Mouse (Mus musculus): Measurements from ENCODE around the gene Card10.

Gene Card10

DNA sequence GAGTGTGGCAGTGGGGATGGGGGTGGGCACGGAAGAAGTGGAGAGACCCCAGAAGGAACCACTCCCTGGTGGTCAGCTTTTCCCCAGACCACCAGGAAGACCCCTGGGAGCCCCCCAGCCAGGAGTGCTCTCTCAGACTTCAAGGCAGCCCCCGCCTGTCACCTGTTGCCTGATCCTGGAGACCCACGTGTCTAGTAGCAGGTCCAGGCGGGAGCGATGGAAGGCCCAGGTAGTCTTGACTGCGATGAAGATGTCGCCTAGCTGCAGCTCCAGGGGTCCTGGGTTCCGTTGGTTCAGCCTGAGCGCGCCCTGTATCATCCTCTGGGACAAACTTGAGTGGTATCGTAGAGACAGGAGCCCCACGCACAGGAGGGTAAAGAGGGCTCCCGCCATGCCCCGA lies 30.0 kb downstream of the Card10 start:
- DNase-seq (ENCODE audit: low spot score): no peak

DNA sequence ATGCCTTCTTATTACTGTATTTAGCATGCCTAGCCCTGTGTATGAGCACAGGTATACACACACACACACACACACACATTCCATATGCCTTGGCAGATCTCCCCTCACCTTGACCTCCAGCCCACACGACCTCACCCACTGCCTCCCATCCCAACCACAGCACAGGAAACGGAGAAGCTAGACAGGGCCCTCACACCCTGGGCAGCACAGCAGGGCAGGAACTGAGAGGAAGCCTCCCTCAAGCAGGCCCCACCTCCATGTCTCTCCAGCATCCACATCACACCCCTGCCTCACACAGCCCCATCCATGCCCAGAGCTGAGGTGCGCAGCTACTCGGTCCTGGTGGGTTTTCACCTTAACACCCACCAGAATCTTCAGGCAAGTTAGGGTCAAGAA lies 30.5 kb downstream of the Card10 start:
- DNase-seq (ENCODE audit: low spot score): no peak

DNA sequence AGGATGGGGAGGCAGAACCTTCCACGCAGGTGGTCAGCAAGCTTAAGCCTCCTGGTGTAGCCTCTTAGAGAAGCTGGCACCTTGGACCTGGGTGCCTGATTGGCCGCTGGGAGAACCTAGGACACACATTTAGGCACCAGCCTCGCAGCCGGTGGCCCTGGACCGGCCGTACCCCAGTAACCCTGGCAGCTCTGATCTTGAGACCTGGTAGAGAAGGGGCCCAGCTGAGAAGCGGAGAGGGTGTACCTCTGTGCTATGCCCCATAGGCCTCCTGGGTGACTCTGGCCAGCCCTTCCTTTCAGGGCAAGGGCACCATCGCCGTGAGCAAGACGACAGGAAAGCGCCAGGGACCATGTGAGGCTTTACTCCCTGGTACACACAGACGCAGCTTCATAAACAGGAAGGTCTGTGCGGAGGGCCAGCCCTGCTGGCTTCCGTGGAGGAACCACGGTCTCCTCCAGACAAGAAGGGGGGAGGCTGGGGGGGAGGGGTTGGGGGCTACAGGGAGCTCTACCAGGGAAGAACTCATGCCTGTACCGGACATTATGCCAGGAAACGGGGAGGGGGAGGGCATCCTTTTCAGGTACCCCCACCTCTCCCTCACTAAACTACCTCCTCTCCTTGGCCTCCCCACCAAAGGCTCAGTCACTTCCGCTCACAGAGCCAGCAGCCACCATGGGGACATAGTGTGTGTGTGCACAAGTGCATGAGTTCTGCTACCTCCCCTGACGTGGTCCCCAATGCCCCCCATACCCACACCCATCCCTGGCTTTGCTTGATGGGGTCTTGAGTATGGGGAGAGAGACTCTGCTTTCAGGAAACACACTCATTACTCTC lies 31.1 kb downstream of the Card10 start:
- DNase-seq (ENCODE audit: low spot score): peak; percentile 33

DNA sequence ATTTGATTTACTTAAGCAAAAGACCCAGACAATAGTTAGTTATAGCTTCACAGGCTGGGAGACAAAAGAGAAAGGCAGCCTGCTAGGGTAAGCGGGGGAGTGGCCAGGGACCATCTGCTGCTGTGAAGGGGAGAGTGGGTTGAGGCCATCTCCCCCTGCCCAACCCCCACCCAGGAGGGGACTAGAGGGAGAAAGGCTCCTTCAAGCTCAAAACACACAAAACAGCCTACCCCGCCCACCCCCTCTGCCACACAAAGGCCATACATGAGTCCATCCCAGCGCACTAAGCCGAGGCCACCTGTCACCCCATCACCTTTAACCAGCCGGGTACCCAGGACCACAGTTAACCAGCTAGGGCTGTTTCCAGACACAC lies 31.9 kb downstream of the Card10 start:
- DNase-seq (ENCODE audit: low spot score): peak; percentile 86

DNA sequence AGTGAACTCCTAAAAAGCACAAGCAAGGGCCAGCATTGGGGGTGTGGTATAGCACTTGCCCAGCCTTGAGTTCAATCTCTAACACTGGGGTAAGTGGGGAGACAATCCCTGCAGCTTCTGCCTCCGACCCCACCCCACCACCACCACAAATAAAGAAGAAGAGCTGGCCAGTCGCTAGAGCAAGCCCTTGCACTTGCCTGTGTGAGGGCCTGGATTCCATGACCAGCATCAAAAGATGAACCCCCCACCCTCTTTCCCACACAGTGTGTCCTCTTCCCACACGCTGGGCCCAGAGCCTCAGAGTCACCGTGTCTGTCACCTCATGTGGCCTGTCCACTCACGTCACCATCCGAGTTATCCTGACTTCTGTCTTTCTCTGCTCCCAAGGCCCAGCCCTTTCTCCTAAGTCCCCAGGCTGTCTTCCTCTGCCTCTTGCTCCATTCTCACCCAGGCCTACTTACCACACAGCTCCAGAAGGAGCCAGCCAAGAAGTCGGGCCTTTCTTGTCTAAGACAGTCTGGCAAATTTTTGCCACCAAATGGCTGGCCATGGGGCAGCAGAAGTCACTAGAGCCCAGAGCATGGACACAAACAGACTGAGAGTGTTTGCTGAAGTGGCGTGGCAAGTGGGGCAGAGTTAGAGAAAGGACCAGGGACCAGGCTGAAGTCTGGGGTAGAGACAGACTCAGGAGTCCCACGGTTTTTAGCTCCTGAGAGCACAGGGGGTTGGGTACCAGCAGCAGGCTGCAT lies 32.4 kb downstream of the Card10 start:
- peak; percentile 21 for DNase-seq (ENCODE audit: low spot score)

DNA sequence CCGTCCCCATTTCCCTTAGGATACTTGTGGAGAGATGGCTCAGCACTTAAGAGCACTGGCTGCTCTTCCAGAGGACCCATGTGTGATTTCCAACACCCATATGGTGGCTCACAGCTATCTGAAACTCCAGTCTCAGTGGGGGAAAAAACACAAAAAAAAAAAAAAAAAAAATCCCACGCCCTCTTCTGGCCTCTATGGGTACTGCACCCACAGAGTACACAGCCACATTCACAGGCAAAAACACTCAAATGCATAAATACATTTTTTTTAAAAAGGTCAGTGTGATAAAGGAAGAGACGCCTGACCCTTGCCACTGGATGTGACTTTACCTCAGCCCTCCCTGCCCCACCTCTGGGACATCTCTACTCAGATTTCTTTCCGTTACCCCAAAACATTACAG lies 33.8 kb downstream of the Card10 start:
- no peak for DNase-seq (ENCODE audit: low spot score)

DNA sequence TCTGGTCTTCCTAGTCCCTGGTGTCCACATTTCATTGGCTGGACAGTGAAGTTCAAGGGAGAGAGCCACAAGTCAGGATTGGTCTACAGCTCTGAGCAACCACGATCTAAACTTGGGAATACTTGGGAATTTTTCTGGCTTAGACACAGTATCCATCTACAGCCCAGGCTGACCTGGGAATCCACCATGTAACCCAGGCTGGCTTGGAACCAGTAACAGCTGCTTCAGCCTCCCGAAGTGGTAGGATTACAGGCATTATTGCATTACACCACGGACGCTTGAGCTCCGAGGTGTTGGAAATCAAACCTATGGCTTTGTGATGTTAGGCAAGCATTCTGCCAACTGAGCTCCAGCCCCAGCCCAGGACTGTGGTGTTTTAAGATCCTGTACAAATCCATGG lies 39.1 kb downstream of the Card10 start:
- no peak for DNase-seq (ENCODE audit: low spot score)

DNA sequence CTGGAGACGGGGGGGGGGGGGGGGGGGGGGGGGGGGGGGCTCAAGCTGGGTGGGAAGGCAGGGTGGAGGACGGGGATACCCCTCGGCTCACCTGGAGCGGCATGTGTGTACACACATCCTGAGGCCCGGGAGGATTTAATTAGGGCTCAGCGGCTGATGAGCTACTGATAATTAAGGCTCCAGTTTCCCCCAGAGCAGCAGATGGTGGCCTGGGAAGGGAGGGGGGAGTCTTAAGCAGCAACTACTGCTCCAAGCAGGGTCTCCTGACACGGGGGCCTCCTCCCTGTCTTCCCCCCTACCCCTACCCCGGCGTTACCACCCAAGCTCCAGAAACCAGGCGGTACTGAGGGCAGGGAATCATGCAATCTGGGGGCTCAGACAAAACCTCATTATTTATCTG lies 39.6 kb downstream of the Card10 start:
- no peak for DNase-seq (ENCODE audit: low spot score)

DNA sequence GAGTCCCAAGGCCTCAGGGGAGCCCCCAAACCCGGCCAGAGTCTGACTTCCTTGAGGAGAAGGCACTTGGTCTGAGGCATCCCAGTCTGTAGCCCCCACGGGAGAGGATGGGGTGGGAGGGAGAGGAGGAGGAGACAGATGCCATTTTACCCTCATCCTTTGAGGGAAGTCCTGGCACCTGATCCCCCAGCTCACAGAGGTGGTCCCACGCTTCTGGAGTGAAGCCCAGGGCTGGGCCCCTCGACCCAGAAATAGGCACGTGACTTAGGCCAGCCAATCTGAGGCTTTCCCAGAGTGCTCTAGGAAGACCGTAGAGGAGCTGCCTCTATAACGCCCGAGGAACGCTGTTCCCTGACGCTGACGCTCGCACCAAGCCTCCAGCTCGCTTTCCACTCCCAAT lies 41.7 kb downstream of the Card10 start:
- no peak for DNase-seq (ENCODE audit: low spot score)

DNA sequence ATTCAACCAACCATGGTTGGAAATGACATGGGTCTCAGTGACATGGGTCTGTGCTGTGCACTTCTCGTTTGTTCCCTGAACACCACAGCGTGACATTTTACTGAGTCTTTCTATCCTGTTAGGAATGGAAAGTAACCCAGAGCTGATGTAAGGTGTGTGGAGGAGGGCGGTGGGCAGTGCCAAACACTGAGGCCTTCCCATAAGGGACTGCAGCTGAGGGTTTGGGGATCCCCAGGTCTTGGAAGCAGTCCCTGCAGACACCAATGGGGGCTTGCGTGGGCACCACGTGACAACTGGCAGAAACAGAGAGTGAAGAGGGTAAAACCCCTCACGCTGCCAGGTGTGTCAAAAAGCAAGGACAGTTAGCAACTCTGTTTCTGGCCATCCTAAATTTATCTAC lies 44.7 kb downstream of the Card10 start:
- no peak for DNase-seq (ENCODE audit: low spot score)

DNA sequence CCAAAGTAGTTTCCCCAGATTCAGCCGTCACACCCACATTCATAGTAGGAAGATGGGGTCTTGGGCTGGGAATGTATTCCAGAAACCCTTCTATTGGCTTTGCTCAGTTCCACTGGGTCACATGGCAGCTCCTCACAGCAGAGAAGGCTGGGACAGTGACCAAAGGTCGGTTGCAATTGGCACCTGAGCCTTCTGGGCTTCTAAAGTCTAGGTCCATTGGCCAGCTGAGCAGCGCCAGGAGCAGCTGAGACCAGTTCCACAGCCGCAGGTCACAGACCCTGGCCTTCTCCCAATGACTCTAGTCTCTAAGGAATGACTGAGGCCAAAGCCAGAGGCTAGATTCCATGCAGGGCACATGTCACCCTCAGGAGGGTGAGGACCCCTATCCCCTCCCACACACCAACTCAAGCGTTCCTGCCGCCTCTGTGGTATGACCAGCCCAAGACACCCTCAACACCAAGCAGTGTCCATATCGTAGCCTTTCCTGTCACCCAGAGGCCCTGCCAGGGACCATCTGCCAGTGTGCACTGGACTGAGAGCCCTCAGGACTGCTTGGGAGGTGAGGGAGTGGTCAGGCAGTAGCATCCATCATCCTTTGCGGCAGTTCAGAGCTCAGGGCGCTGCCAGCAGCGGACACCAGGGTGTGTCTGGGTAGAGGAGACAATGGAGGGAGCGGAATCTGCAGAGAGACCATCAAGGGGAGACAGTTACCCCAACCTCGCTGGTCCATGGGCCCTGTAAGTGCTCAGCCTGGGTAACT lies 46.7 kb downstream of the Card10 start:
- no peak for DNase-seq (ENCODE audit: low spot score)

DNA sequence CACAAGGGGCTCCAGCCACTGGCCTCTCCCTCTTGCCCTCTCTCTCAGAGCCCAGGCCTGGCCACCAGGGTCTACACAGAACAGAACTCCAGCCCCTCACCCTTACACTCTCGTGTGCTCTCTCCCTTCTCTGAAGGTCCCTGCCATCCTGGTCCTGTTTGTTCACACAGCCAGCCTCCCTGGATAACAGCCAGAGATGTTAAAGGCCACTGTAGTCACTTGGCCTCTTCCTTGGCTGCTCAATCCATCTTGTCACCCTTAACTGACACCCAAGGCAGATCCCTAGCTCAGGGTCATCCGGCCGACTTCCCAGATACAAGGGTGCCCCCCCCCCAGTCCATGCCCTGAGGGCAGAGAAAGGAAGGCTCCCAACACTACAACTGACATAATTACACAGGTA lies 47.6 kb downstream of the Card10 start:
- no peak for DNase-seq (ENCODE audit: low spot score)

DNA sequence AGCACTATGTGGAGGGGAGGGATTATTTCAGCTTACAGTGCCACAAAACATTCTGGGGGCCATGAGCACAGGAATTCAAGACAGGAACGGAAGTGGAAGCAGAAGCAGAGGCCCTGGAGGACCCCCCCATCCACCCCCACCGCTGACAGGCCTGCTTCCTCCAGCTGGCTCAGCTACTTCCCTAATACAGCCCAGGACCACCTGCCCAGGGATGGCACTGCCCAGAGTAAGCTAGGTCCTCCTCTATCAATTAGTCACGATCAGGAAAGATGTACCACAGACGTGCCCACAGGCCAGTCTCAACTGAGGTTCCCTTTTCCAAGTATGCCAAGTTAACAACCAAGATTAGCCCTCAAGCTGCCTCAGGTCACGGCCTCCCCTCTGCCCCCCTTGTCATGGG lies 48.7 kb downstream of the Card10 start:
- DNase-seq (ENCODE audit: low spot score): no peak

DNA sequence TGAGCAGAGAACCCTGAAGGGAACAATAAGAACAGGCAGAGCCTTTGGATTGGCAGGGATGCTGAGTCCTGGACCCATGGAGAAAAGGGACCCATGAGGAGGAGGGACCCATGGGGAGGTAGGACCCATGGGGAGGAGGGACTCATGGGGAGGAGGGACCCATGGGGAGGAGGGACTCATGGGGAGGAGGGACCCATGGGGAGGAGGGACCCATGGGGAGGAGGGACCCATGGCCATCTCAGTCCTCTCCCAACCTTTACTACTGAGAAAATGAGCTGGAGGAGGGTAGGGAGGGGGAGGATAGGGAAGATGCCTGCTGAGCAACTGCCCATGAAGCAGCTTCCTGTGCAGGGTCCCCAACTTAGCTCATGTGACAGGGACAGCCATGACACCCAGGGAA lies 49.9 kb downstream of the Card10 start:
- DNase-seq (ENCODE audit: low spot score): no peak

DNA sequence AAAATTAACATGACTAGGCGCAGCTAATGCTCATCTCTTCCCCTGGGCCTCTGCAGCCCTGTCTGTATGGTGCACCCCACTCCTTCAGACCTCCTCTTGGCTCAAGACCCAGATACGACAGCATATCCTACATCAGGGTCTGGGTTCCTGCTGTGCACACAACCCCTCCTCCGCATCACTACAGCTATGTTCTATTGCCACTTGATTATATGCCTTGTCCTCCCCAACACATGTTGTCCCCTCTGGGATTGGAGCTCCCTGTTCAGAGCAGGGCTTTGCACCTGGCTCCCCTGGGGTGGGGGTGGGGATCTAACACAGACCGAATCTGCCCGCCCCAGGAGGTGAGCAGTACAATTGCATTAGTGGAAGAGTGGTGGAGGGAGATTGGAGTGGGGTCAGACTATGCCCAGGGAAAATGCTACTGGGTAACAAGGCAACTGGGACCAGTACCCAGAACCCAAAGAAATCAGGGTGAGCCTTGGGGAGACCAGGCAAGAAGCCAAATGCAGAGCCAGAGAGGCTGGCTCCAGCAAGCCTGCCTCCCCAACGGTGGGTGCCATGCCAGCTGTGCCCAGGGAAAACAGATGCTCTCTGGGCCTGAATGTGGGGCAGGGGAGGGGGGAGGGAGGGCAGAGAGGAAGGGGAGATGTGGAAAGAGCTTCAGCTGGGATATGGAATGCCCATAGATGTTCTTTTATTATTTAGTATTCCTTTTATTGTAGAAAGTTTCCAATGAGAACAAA lies 52.1 kb downstream of the Card10 start:
- no peak for DNase-seq (ENCODE audit: low spot score)

DNA sequence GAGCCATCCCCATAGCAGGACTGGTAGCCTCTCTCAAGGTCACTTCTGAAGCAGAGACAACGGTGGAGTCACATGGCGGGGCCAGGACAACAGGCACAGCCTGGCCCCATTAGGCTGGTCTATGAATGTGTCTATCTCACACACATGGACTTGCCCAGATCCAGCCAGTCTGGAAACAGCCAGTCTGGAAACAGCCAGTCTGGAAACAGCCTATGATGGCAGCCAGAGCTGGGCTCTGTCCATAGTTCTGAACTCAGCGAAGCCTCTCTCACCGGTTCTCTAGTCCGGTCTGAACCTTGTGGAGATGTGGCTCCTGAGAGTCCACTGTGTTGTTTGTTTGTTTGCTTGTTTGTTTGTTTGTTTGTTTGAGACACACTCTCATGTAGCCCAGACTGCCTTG lies 53.0 kb downstream of the Card10 start:
- peak; percentile 66 for DNase-seq (ENCODE audit: low spot score)

DNA sequence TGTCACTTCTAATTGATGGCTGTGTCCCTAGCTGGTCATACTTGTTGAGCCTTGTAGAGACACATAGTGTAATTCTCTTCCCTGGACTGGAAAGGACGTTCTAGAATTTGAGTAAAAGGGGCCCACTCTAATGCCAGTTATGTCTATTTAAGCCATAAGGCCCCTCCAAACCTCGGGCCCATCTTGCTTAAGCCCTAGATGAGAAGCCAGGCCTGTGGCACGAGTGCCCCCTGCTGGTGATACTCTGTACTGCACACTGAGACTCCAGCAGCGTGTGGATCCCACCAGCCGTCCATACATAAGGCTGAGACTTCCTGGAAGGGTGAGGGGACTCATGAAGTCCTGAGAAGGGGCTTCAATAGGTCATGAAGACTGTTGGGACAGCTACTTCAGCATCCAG lies 58.6 kb downstream of the Card10 start:
- DNase-seq (ENCODE audit: low spot score): peak; percentile 91

DNA sequence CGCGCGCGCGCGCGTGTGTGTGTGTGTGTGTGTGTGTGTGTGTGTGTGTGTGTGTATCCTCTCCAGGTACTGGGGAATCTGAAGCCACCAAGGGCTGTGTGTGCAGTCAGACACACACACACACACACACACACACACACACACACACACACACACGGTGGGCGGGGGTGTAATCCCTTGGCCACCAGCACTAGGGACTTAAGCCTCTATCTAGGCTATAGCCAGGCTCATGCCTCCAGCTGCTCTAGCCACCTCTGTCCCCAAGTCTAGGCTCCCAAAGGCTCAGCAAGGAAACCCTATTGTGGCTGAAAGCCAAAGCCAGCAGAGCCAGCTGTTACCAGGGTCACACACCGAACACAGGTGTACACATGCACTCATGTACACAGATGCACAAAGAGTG lies 60.0 kb downstream of the Card10 start:
- DNase-seq (ENCODE audit: low spot score): no peak

DNA sequence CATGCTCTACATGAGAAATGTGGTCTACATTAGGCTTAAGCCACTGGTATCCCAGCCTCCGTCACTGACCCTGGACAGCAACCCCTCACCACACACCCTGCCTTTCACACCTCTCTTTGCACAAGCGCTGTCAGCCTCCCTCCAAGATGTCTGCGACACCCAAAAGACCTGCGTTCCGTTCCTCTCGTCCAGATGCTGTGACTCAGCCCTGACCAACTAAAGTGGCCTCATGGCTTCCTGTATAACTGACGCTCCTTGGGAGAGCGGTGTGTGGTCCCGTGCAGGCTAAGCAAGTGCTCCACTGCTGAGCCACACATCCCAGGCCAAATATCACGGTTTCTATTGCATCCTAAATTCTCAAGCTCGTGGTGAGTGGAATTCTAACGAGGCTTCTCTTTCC lies 62.2 kb downstream of the Card10 start:
- no peak for DNase-seq (ENCODE audit: low spot score)

DNA sequence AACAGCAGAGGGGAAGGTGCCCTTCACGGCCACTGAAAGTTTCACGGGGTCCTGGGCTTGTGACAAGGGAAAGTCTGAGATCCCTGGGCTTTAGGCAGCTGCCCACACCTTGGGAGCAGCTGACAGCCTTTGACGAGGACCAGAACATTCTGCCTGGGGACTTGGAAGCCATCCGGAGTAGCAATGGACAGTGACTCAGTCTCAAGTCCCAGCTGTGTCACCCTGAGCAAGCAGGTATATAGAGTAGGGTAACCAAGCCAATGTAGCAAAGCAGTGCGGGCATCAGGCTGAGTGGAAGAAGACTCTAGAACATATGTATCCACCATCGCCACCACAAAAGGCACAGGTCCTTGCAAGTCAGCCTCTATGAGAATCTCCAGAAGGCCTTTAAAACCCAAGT lies 65.7 kb downstream of the Card10 start:
- no peak for DNase-seq (ENCODE audit: low spot score)

DNA sequence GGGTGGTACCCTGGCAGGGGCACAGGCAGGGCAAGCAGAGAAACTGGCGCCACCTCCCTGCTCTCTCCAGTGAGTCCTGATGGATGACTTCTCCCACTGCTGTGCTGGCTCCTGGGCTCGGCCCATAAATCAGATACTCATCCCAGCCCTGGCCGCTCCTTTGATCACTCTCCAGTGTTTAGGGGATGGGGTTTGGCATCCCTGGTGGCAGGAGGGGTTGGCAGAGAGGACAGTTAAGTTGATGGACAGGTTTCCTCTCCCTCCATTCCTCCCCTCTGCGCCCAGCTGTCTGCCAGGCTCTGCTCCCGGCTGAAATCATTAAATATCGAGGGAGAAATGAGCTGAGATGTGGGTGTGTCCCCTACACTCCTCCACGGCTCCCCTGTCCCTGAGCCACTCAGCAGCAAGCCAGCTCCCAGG lies 66.2 kb downstream of the Card10 start:
- no peak for DNase-seq (ENCODE audit: low spot score)

DNA sequence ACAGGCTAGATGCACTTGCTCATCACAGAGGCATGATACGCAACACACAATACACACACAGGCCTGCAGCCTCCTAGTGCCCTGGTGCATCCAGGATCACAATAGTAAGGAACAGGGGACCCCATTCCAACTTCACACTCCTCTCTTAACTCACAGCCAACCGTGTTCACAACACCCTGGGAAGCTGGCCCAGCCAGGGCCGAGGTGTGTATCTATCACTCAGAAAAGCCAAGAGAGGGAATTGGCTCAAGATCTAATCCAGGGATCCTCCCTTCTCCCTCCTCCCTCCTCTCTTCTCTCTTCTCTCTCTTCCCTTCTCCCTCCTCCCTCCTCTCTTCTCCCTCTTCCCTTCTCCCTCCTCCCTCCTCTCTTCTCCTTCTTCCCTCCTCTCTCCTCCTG lies 66.7 kb downstream of the Card10 start:
- DNase-seq (ENCODE audit: low spot score): no peak

Measured in embryo, embryonic 10.5 days (tissue).